Mouse (Mus musculus) heart, embryonic 15.5 days (tissue): ENCODE measurements at regions not wholly inside any gene's neighbourhood (a gene's known extent, or its start where the extent isn't known, plus 50 kb on each side); places are given as distances from the start of the nearest gene placed in this dataset.

Source experiments
- ATAC-seq: fragments of 200-750 bp; cut with Nextera tagmentation; replicated peaks from 2 replicates; pipeline ENCODE4 v1.8.0; 2017; ENCODE audit warnings: low read depth, moderate TSS enrichment; ENCODE audit not compliant: insufficient number of reproducible peaks, insufficient read depth, low FRiP score
- H3K27ac ChIP-seq: fragments of 300-500 bp; sonication (generic); 2 replicates; pipeline ENCODE4 v1.5.1; 2015; ENCODE audit warnings: mild to moderate bottlenecking, inconsistent platforms
- H3K27me3 ChIP-seq: fragments of 300-500 bp; sonication (generic); 2 replicates; pipeline ENCODE4 v1.6.1; 2015; ENCODE audit warnings: inconsistent platforms
- H3K36me3 ChIP-seq: fragments of 300-500 bp; sonication (generic); 2 replicates; pipeline ENCODE4 v1.6.1; 2015; ENCODE audit warnings: mild to moderate bottlenecking, inconsistent platforms
- H3K4me1 ChIP-seq: fragments of 300-500 bp; sonication (generic); replicated peaks from 2 replicates; pipeline ENCODE4 v1.6.1; 2015; ENCODE audit warnings: inconsistent platforms
- H3K4me2 ChIP-seq: fragments of 300-500 bp; sonication (generic); 2 replicates; pipeline ENCODE4 v1.6.1; 2015; ENCODE audit warnings: inconsistent platforms, mild to moderate bottlenecking, moderate library complexity
- H3K4me3 ChIP-seq: fragments of 300-500 bp; sonication (generic); 2 replicates; pipeline ENCODE4 v1.5.1; 2015; ENCODE audit warnings: mild to moderate bottlenecking, inconsistent platforms
- H3K9ac ChIP-seq: fragments of 300-500 bp; sonication (generic); 2 replicates; pipeline ENCODE4 v1.6.1; 2015; ENCODE audit warnings: mild to moderate bottlenecking, inconsistent platforms
- H3K9me3 ChIP-seq: fragments of 300-500 bp; sonication (generic); replicated peaks from 2 replicates; pipeline ENCODE4 v1.6.1; 2016; ENCODE audit warnings: inconsistent platforms
- WGBS: fragments of 180-500 bp; shearing (Covaris S2); methylation state at CpG from one replicate; pipeline ENCODE4 v1.1.7; 2015; ENCODE audit warnings: mixed read lengths; 5-methylcytosine and 5-hydroxymethylcytosine counted together

GRCm38 (mm10) chr10:51056950-51057349 lies 162.4 kb downstream of the Sim1 start:
- Histone ChIP-seq H3K27me3 (no peaks in the 10 kb centered on the region), H3K27ac (no peak overlapping the region), H3K4me2 (no peak overlapping the region), H3K36me3 (no peaks in the 10 kb centered on the region), H3K4me1 (no peaks in the 10 kb centered on the region), H3K9ac (no peak overlapping the region), H3K9me3 (no peaks in the 10 kb centered on the region), H3K4me3 (no peak overlapping the region)
- no peak for ATAC-seq
- 21% methylated on average over 1 of the region's 1 CpGs for WGBS

GRCm38 (mm10) chr10:51058333-51058732 lies 163.8 kb downstream of the Sim1 start:
- Histone ChIP-seq H3K9ac (no peak overlapping the region), H3K4me1 (no peaks in the 10 kb centered on the region), H3K36me3 (no peaks in the 10 kb centered on the region), H3K27me3 (no peaks in the 10 kb centered on the region), H3K4me2 (no peak overlapping the region), H3K9me3 (no peaks in the 10 kb centered on the region), H3K4me3 (no peak overlapping the region), H3K27ac (no peak overlapping the region)
- 75% methylated on average over 5 of the region's 5 CpGs for WGBS
- ATAC-seq = no peak

GRCm38 (mm10) chr10:51101590-51101989 lies 207.0 kb downstream of the Sim1 start:
- 85% methylated on average over 1 of the region's 1 CpGs for WGBS
- Histone ChIP-seq H3K9ac (no peak overlapping the region), H3K9me3 (no peaks in the 10 kb centered on the region), H3K4me3 (no peak overlapping the region), H3K27me3 (no peaks in the 10 kb centered on the region), H3K4me2 (no peak overlapping the region), H3K27ac (no peak overlapping the region), H3K36me3 (no peaks in the 10 kb centered on the region), H3K4me1 (no peaks in the 10 kb centered on the region)
- ATAC-seq = no peak

GRCm38 (mm10) chr10:51151833-51152232 lies 257.3 kb downstream of the Sim1 start:
- H3K9me3 ChIP-seq = no peaks in the 10 kb centered on the region

GRCm38 (mm10) chr10:51153484-51153985 lies 259.0 kb downstream of the Sim1 start:
- Histone ChIP-seq H3K36me3 (no peaks in the 10 kb centered on the region), H3K4me2 (peak overlapping the region; percentile 16; the same call in 1 of the 2 replicates), H3K4me1 (no peaks in the 10 kb centered on the region), H3K27ac (no peak overlapping the region), H3K9ac (no peak overlapping the region), H3K27me3 (no peaks in the 10 kb centered on the region), H3K4me3 (no peak overlapping the region), H3K9me3 (no peaks in the 10 kb centered on the region)
- 47% methylated on average over 13 of the region's 13 CpGs for WGBS
- no peak for ATAC-seq

More at GRCm38 (mm10) chr10:51151833-51152232, 257.3 kb downstream of the Sim1 start:
- no peak for ATAC-seq
- Histone ChIP-seq H3K9ac (no peak overlapping the region), H3K4me2 (no peak overlapping the region), H3K4me1 (no peaks in the 10 kb centered on the region), H3K4me3 (no peak overlapping the region), H3K27ac (no peak overlapping the region), H3K36me3 (no peaks in the 10 kb centered on the region), H3K27me3 (no peaks in the 10 kb centered on the region)

GRCm38 (mm10) chr10:51154016-51154415 lies 259.5 kb downstream of the Sim1 start:
- Histone ChIP-seq H3K9me3 (no peaks in the 10 kb centered on the region), H3K4me2 (no peak overlapping the region), H3K4me3 (no peak overlapping the region), H3K27me3 (no peaks in the 10 kb centered on the region), H3K4me1 (no peaks in the 10 kb centered on the region), H3K27ac (no peak overlapping the region), H3K9ac (no peak overlapping the region), H3K36me3 (no peaks in the 10 kb centered on the region)
- 74% methylated on average over 2 of the region's 2 CpGs for WGBS
- ATAC-seq = no peak

- no peaks in the 10 kb centered on the region for H3K9me3 ChIP-seq
- no peaks in the 10 kb centered on the region for H3K27me3 ChIP-seq
- WGBS = 74% methylated on average over 2 of the region's 2 CpGs
- ATAC-seq = no peak
- no peak overlapping the region for H3K4me3 ChIP-seq
- no peak overlapping the region for H3K9ac ChIP-seq
- H3K27ac ChIP-seq = no peak overlapping the region
- H3K4me2 ChIP-seq = no peak overlapping the region
- no peaks in the 10 kb centered on the region for H3K36me3 ChIP-seq
- no peaks in the 10 kb centered on the region for H3K4me1 ChIP-seq
Observed at GRCm38 (mm10) chr10:51154743-51155142, 260.2 kb downstream of the Sim1 start.

GRCm38 (mm10) chr10:51173619-51174018 lies 279.1 kb downstream of the Sim1 start:
- Histone ChIP-seq H3K9ac (no peak overlapping the region), H3K4me1 (no peaks in the 10 kb centered on the region), H3K4me2 (no peak overlapping the region), H3K27me3 (no peaks in the 10 kb centered on the region), H3K4me3 (no peak overlapping the region), H3K36me3 (no peaks in the 10 kb centered on the region), H3K9me3 (no peaks in the 10 kb centered on the region), H3K27ac (no peak overlapping the region)
- ATAC-seq = no peak
- 34% methylated on average over 3 of the region's 3 CpGs for WGBS

- no peak overlapping the region for H3K27ac ChIP-seq
- H3K4me2 ChIP-seq = no peak overlapping the region
- H3K4me3 ChIP-seq = no peak overlapping the region
- H3K9me3 ChIP-seq = no peaks in the 10 kb centered on the region
- no peaks in the 10 kb centered on the region for H3K4me1 ChIP-seq
- H3K36me3 ChIP-seq = no peaks in the 10 kb centered on the region
- WGBS = 87% methylated on average over 3 of the region's 3 CpGs
- ATAC-seq = no peak
- H3K27me3 ChIP-seq = no peaks in the 10 kb centered on the region
- H3K9ac ChIP-seq = no peak overlapping the region
Observed at GRCm38 (mm10) chr10:51175993-51176577, 281.5 kb downstream of the Sim1 start.

GRCm38 (mm10) chr10:51176692-51177091 lies 282.1 kb downstream of the Sim1 start:
- H3K4me3 ChIP-seq = no peak overlapping the region
- no peaks in the 10 kb centered on the region for H3K27me3 ChIP-seq
- WGBS = 34% methylated on average over 3 of the region's 3 CpGs
- H3K4me1 ChIP-seq = no peaks in the 10 kb centered on the region
- H3K27ac ChIP-seq = no peak overlapping the region
- no peak overlapping the region for H3K9ac ChIP-seq
- peak; percentile 50; the same call in 1 of the 2 replicates for ATAC-seq
- H3K9me3 ChIP-seq = no peaks in the 10 kb centered on the region
- no peaks in the 10 kb centered on the region for H3K36me3 ChIP-seq
- no peak overlapping the region for H3K4me2 ChIP-seq

GRCm38 (mm10) chr10:51181752-51182151 lies 287.2 kb downstream of the Sim1 start:
- WGBS = 68% methylated on average over 2 of the region's 2 CpGs
- H3K36me3 ChIP-seq = no peaks in the 10 kb centered on the region
- no peak overlapping the region for H3K27ac ChIP-seq
- H3K9ac ChIP-seq = no peak overlapping the region
- H3K9me3 ChIP-seq = no peaks in the 10 kb centered on the region
- ATAC-seq = no peak
- H3K27me3 ChIP-seq = no peaks in the 10 kb centered on the region
- no peaks in the 10 kb centered on the region for H3K4me1 ChIP-seq
- H3K4me2 ChIP-seq = no peak overlapping the region
- no peak overlapping the region for H3K4me3 ChIP-seq

- no peaks in the 10 kb centered on the region for H3K36me3 ChIP-seq
- ATAC-seq = no peak
- no peaks in the 10 kb centered on the region for H3K4me1 ChIP-seq
- H3K27me3 ChIP-seq = no peaks in the 10 kb centered on the region
- 47% methylated on average over 5 of the region's 5 CpGs for whole genome bisulfite sequencing
- no peak overlapping the region for H3K4me2 ChIP-seq
- no peak overlapping the region for H3K27ac ChIP-seq
- H3K9ac ChIP-seq = no peak overlapping the region
- no peaks in the 10 kb centered on the region for H3K9me3 ChIP-seq
- no peak overlapping the region for H3K4me3 ChIP-seq
Observed at GRCm38 (mm10) chr10:51191407-51192059, 288.9 kb upstream of the Gm49339 start.
